Mouse (Mus musculus): Measurements from ENCODE around the gene Myom1.
"Not testable (repeated sequence)": the region's sequence is repeated elsewhere in the genome, so short reads cannot be mapped to it uniquely, and the experiment has no call there.

GRCm38 (mm10) chr17:70963546-70963945 is 38.9 kb upstream of the Myom1 start:
- TF ChIP-seq CTCF (conservative IDR thresholded peaks at IDR 0.05; ENCODE audit: low read length); NANOG (IDR thresholded peaks at IDR 0.05; ENCODE audit: borderline replicate concordance, low read length): not testable (repeated sequence)
